Mouse (Mus musculus): Measurements from ENCODE around the gene Atf6. TPM values are rescaled to one million over a fixed set of nuclear protein-coding genes. Genes with fewer than 3 reads are reported as not detected.

Atf6 gene
- total and polyA plus RNA-seq, 3 experiments, result 11.7 to 16.4 TPM; not detected in 1

DNA sequence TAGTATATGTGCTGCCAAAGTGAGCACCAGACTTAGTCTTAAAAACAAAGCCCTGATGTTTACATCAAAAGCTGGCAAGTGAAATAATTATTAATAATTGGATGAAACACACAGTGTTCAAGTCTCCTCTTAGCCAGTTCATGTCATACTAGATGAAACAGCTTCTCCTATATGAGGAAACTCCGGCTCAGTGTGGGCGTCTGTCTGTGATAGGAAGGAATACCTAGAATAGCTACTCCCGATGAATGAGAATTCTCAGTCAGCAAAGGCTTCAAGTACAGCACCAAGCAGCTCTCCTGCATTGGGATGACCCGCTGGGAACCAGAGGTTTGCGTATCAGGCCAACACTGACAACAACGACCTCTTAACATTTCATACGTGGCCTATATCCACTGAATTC lies 115.8 kb downstream of the Atf6 start:
- Histone ChIP-seq H3K36me3 (ENCODE audit: control insufficient read depth in 1 of 2, insufficient read depth in 2 of 2, low read length in 2 of 2) (no peaks in the 10 kb centered on the region), H3K4me3 (ENCODE audit: control insufficient read depth in 1 of 2, insufficient read depth in 1 of 2, low read depth in 2 of 2, low read length in 2 of 2) (no peak overlapping the region), H3K9me3 (replicated peaks; ENCODE audit: insufficient read depth, low read length) (no peaks in the 10 kb centered on the region), H3K79me2 (ENCODE audit: control insufficient read depth, insufficient read depth, low read length, poor library complexity) (no peaks in the 10 kb centered on the region), H3K9ac (ENCODE audit: control insufficient read depth, low read depth, low read length, poor library complexity, severe bottlenecking) (no peak overlapping the region), H3K27ac (ENCODE audit: control insufficient read depth, low read depth, low read length) (no peak overlapping the region), H3K27me3 (ENCODE audit: control insufficient read depth in 1 of 2, insufficient read depth in 2 of 2, low read length in 2 of 2) (no peaks in the 10 kb centered on the region), H3K4me1 (ENCODE audit: control insufficient read depth in 1 of 2, insufficient read depth in 2 of 2, low read length in 2 of 2) (peaks cover 0 to 2% of the 10 kb centered on the region in 2 experiments; a peak in 1 of 4 replicates)
- TF ChIP-seq MYB (IDR thresholded peaks at IDR 0.05; ENCODE audit: low read depth, low read length), result no peak
- TF ChIP-seq POLR2A (IDR thresholded peaks at IDR 0.05; ENCODE audit: control insufficient read depth in 1 of 2, insufficient read depth in 1 of 2, low read depth in 1 of 2, low read length in 2 of 2, poor library complexity in 1 of 2), result no peak
- TF ChIP-seq KAT2A (conservative IDR thresholded peaks at IDR 0.05; ENCODE audit: low read depth, low read length), result no peak
- no peak for TF ChIP-seq POLR2AphosphoS5 (IDR thresholded peaks at IDR 0.05; ENCODE audit: borderline replicate concordance, low read depth, low read length)
- TF ChIP-seq RCOR1 (IDR thresholded peaks at IDR 0.05; ENCODE audit: low read depth, low read length), result no peak
- TF ChIP-seq USF1 (IDR thresholded peaks at IDR 0.05; ENCODE audit: low read depth, low read length), result no peak
- TF ChIP-seq ZMIZ1 (IDR thresholded peaks at IDR 0.05; ENCODE audit: low read depth, low read length), result no peak
- no peak for TF ChIP-seq TCF12 (IDR thresholded peaks at IDR 0.05; ENCODE audit: low read depth, low read length)
- TF ChIP-seq MAZ (IDR thresholded peaks at IDR 0.05; ENCODE audit: low read depth, low read length), result no peak
- no peak for TF ChIP-seq TBP (IDR thresholded peaks at IDR 0.05; ENCODE audit: low read depth, low read length)
- no peak for TF ChIP-seq EP300 (IDR thresholded peaks at IDR 0.05; ENCODE audit: low read depth in 1 of 2, low read length in 2 of 2)
- TF ChIP-seq ZNF384 (IDR thresholded peaks at IDR 0.05; ENCODE audit: low read depth, low read length), result no peak
- TF ChIP-seq MYC (IDR thresholded peaks at IDR 0.05; ENCODE audit: low read depth, low read length), result no peak
- no peak for TF ChIP-seq HCFC1 (IDR thresholded peaks at IDR 0.05; ENCODE audit: low read depth, low read length)
- TF ChIP-seq MAFK (IDR thresholded peaks at IDR 0.05; ENCODE audit: borderline replicate concordance, low read depth, low read length), result no peak
- TF ChIP-seq GABPA (IDR thresholded peaks at IDR 0.05; ENCODE audit: low read depth, low read length), result no peak
- no peak for TF ChIP-seq CTCF (IDR thresholded peaks at IDR 0.05 in 2 of 3, conservative IDR thresholded peaks at IDR 0.05 in 1 of 3; ENCODE audit: control insufficient read depth in 1 of 3, insufficient read depth in 1 of 3, low read depth in 2 of 3, low read length in 3 of 3, poor library complexity in 1 of 3, severe bottlenecking in 1 of 3)
- TF ChIP-seq E2F4 (IDR thresholded peaks at IDR 0.05; ENCODE audit: borderline replicate concordance, low read depth, low read length), result no peak
- DNase-seq (ENCODE audit: low read depth, low spot score), result no peak

DNA sequence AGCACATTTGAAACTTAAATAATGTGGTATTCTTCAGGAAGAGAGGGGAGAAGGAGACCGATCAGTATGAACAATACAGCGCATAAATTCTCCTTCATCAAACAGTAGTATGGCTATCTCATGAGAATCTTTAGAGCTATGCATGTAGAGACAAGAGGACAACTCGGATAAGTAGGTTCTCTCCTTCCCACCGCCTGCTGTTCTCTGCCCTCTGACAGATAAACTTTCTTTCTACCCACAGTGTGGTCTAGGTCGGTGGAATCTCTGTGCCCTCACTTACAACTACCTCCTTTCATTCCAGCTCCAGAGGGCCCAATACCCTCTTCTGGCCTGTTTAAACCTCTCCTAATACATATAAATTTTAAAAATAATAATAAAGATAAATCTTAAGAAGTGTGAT lies 121.0 kb downstream of the Atf6 start:
- Histone ChIP-seq H3K4me3 (ENCODE audit: control insufficient read depth in 1 of 2, insufficient read depth in 1 of 2, low read depth in 2 of 2, low read length in 2 of 2) (no peak overlapping the region), H3K36me3 (ENCODE audit: control insufficient read depth in 1 of 2, insufficient read depth in 2 of 2, low read length in 2 of 2) (no peaks in the 10 kb centered on the region; a peak in 1 of 4 replicates), H3K9me3 (replicated peaks; ENCODE audit: insufficient read depth, low read length) (no peaks in the 10 kb centered on the region), H3K27ac (ENCODE audit: control insufficient read depth, low read depth, low read length) (no peak overlapping the region), H3K79me2 (ENCODE audit: control insufficient read depth, insufficient read depth, low read length, poor library complexity) (no peaks in the 10 kb centered on the region), H3K4me1 (ENCODE audit: control insufficient read depth in 1 of 2, insufficient read depth in 2 of 2, low read length in 2 of 2) (peaks cover 0 to 2% of the 10 kb centered on the region in 2 experiments; a peak in 2 of 4 replicates), H3K27me3 (ENCODE audit: control insufficient read depth in 1 of 2, insufficient read depth in 2 of 2, low read length in 2 of 2) (no peaks in the 10 kb centered on the region), H3K9ac (ENCODE audit: control insufficient read depth, low read depth, low read length, poor library complexity, severe bottlenecking) (no peak overlapping the region)
- TF ChIP-seq MAFK (IDR thresholded peaks at IDR 0.05; ENCODE audit: borderline replicate concordance, low read depth, low read length) (no peak), KAT2A (conservative IDR thresholded peaks at IDR 0.05; ENCODE audit: low read depth, low read length) (no peak), GABPA (IDR thresholded peaks at IDR 0.05; ENCODE audit: low read depth, low read length) (no peak), HCFC1 (IDR thresholded peaks at IDR 0.05; ENCODE audit: low read depth, low read length) (no peak), EP300 (IDR thresholded peaks at IDR 0.05; ENCODE audit: low read depth in 1 of 2, low read length in 2 of 2) (no peak), TBP (IDR thresholded peaks at IDR 0.05; ENCODE audit: low read depth, low read length) (no peak)
- no peak for DNase-seq (ENCODE audit: low read depth, low spot score)

All from MEL (cell line).